Mouse (Mus musculus): ENCODE data around the gene Dhx40. TPM values are rescaled to one million over a fixed set of nuclear protein-coding genes. Genes with fewer than 3 reads are reported as not detected.

Gene Dhx40
- polyA plus RNA-seq, 1 experiment, result 30.2 TPM

- H3K4me3 ChIP-seq (ENCODE audit: control insufficient read depth, low read depth, low read length), result no peak overlapping the region
- no peaks in the 10 kb centered on the region for H3K27me3 ChIP-seq (ENCODE audit: control insufficient read depth, insufficient read depth, low read length)
- TF ChIP-seq CTCF (IDR thresholded peaks at IDR 0.05; ENCODE audit: control insufficient read depth, insufficient read depth, insufficient replicate concordance, low read depth, low read length) (no peak), POLR2A (IDR thresholded peaks at IDR 0.05; ENCODE audit: control insufficient read depth, low read depth, low read length) (no peak)
- H3K36me3 ChIP-seq (ENCODE audit: control insufficient read depth, insufficient read depth, low read length), result peaks cover 1% of the 10 kb centered on the region; the same call in 1 of the 2 replicates
- H3K4me1 ChIP-seq (ENCODE audit: control insufficient read depth, insufficient read depth, low read length), result no peaks in the 10 kb centered on the region; the same call in 1 of the 2 replicates
- no peak overlapping the region for H3K27ac ChIP-seq (ENCODE audit: control insufficient read depth, insufficient read depth, low read depth, low read length)
Measured at GRCm38 (mm10) chr11:86734993-86735392, 72.6 kb downstream of the Dhx40 start.

- no peak overlapping the region for H3K27ac ChIP-seq (ENCODE audit: control insufficient read depth, insufficient read depth, low read depth, low read length)
- no peaks in the 10 kb centered on the region; the same call in 1 of the 2 replicates for H3K4me1 ChIP-seq (ENCODE audit: control insufficient read depth, insufficient read depth, low read length)
- no peaks in the 10 kb centered on the region for H3K27me3 ChIP-seq (ENCODE audit: control insufficient read depth, insufficient read depth, low read length)
- no peak for TF ChIP-seq POLR2A (IDR thresholded peaks at IDR 0.05; ENCODE audit: control insufficient read depth, low read depth, low read length)
- no peak for TF ChIP-seq CTCF (IDR thresholded peaks at IDR 0.05; ENCODE audit: control insufficient read depth, insufficient read depth, insufficient replicate concordance, low read depth, low read length)
- H3K36me3 ChIP-seq (ENCODE audit: control insufficient read depth, insufficient read depth, low read length), result peaks cover 1% of the 10 kb centered on the region; the same call in 1 of the 2 replicates
- H3K4me3 ChIP-seq (ENCODE audit: control insufficient read depth, low read depth, low read length), result no peak overlapping the region
Measured at GRCm38 (mm10) chr11:86734241-86734939, 73.2 kb downstream of the Dhx40 start.

GRCm38 (mm10) chr11:86731443-86731842 is 76.1 kb downstream of the Dhx40 start:
- TF ChIP-seq CTCF (IDR thresholded peaks at IDR 0.05; ENCODE audit: control insufficient read depth, insufficient read depth, insufficient replicate concordance, low read depth, low read length) (no peak), POLR2A (IDR thresholded peaks at IDR 0.05; ENCODE audit: control insufficient read depth, low read depth, low read length) (no peak)
- peaks cover 1% of the 10 kb centered on the region; the same call in 1 of the 2 replicates for H3K36me3 ChIP-seq (ENCODE audit: control insufficient read depth, insufficient read depth, low read length)

GRCm38 (mm10) chr11:86725607-86726006 is 81.9 kb downstream of the Dhx40 start:
- H3K27ac ChIP-seq (ENCODE audit: control insufficient read depth, insufficient read depth, low read depth, low read length), result no peak overlapping the region
- H3K27me3 ChIP-seq (ENCODE audit: control insufficient read depth, insufficient read depth, low read length), result no peaks in the 10 kb centered on the region
- H3K36me3 ChIP-seq (ENCODE audit: control insufficient read depth, insufficient read depth, low read length), result peaks cover 2% of the 10 kb centered on the region

More at GRCm38 (mm10) chr11:86731443-86731842, 76.1 kb downstream of the Dhx40 start:
- H3K27ac ChIP-seq (ENCODE audit: control insufficient read depth, insufficient read depth, low read depth, low read length), result no peak overlapping the region
- no peaks in the 10 kb centered on the region for H3K4me1 ChIP-seq (ENCODE audit: control insufficient read depth, insufficient read depth, low read length)
- no peaks in the 10 kb centered on the region for H3K27me3 ChIP-seq (ENCODE audit: control insufficient read depth, insufficient read depth, low read length)
- no peak overlapping the region for H3K4me3 ChIP-seq (ENCODE audit: control insufficient read depth, low read depth, low read length)

GRCm38 (mm10) chr11:86724982-86725381 is 82.6 kb downstream of the Dhx40 start:
- TF ChIP-seq CTCF (IDR thresholded peaks at IDR 0.05; ENCODE audit: control insufficient read depth, insufficient read depth, insufficient replicate concordance, low read depth, low read length) (no peak), POLR2A (IDR thresholded peaks at IDR 0.05; ENCODE audit: control insufficient read depth, low read depth, low read length) (no peak)
- H3K36me3 ChIP-seq (ENCODE audit: control insufficient read depth, insufficient read depth, low read length), result peaks cover 2% of the 10 kb centered on the region
- no peaks in the 10 kb centered on the region for H3K4me1 ChIP-seq (ENCODE audit: control insufficient read depth, insufficient read depth, low read length)
- H3K27ac ChIP-seq (ENCODE audit: control insufficient read depth, insufficient read depth, low read depth, low read length), result no peak overlapping the region
- H3K4me3 ChIP-seq (ENCODE audit: control insufficient read depth, low read depth, low read length), result no peak overlapping the region
- no peaks in the 10 kb centered on the region for H3K27me3 ChIP-seq (ENCODE audit: control insufficient read depth, insufficient read depth, low read length)

More at GRCm38 (mm10) chr11:86725607-86726006, 81.9 kb downstream of the Dhx40 start:
- Histone ChIP-seq H3K4me1 (ENCODE audit: control insufficient read depth, insufficient read depth, low read length) (no peaks in the 10 kb centered on the region), H3K4me3 (ENCODE audit: control insufficient read depth, low read depth, low read length) (no peak overlapping the region)
- no peak for TF ChIP-seq CTCF (IDR thresholded peaks at IDR 0.05; ENCODE audit: control insufficient read depth, insufficient read depth, insufficient replicate concordance, low read depth, low read length)
- TF ChIP-seq POLR2A (IDR thresholded peaks at IDR 0.05; ENCODE audit: control insufficient read depth, low read depth, low read length), result no peak

- Histone ChIP-seq H3K36me3 (ENCODE audit: control insufficient read depth, insufficient read depth, low read length) (peaks cover 3% of the 10 kb centered on the region), H3K27ac (ENCODE audit: control insufficient read depth, insufficient read depth, low read depth, low read length) (no peak overlapping the region), H3K4me3 (ENCODE audit: control insufficient read depth, low read depth, low read length) (no peak overlapping the region), H3K4me1 (ENCODE audit: control insufficient read depth, insufficient read depth, low read length) (no peaks in the 10 kb centered on the region), H3K27me3 (ENCODE audit: control insufficient read depth, insufficient read depth, low read length) (no peaks in the 10 kb centered on the region)
- TF ChIP-seq CTCF (IDR thresholded peaks at IDR 0.05; ENCODE audit: control insufficient read depth, insufficient read depth, insufficient replicate concordance, low read depth, low read length) (no peak), POLR2A (IDR thresholded peaks at IDR 0.05; ENCODE audit: control insufficient read depth, low read depth, low read length) (no peak)
Measured at GRCm38 (mm10) chr11:86724004-86724403, 83.5 kb downstream of the Dhx40 start.

- no peak overlapping the region for H3K4me3 ChIP-seq (ENCODE audit: control insufficient read depth, low read depth, low read length)
- no peaks in the 10 kb centered on the region for H3K27me3 ChIP-seq (ENCODE audit: control insufficient read depth, insufficient read depth, low read length)
- no peak overlapping the region for H3K27ac ChIP-seq (ENCODE audit: control insufficient read depth, insufficient read depth, low read depth, low read length)
- no peaks in the 10 kb centered on the region for H3K4me1 ChIP-seq (ENCODE audit: control insufficient read depth, insufficient read depth, low read length)
- peaks cover 3% of the 10 kb centered on the region for H3K36me3 ChIP-seq (ENCODE audit: control insufficient read depth, insufficient read depth, low read length)
- no peak for TF ChIP-seq POLR2A (IDR thresholded peaks at IDR 0.05; ENCODE audit: control insufficient read depth, low read depth, low read length)
- TF ChIP-seq CTCF (IDR thresholded peaks at IDR 0.05; ENCODE audit: control insufficient read depth, insufficient read depth, insufficient replicate concordance, low read depth, low read length), result no peak
Measured at GRCm38 (mm10) chr11:86719390-86719789, 88.2 kb downstream of the Dhx40 start.

Other genes with a start within 250 kb of the Dhx40 start
- 19.0 and 19.2 TPM in 2 replicates for gene Vmp1, start 123.9 kb downstream of the Dhx40 start, polyA plus RNA-seq (2012; rRNA removed)
- 3.1 and 3.4 TPM in 2 replicates for gene Ptrh2, start 123.8 kb downstream of the Dhx40 start, polyA plus RNA-seq (2012; rRNA removed)
- 32.3 and 38.1 TPM in 2 replicates for gene Cltc, start 50.2 kb downstream of the Dhx40 start, polyA plus RNA-seq (2012; rRNA removed)
- 1.2 and 1.5 TPM in 2 replicates for gene Ypel2, start 186.0 kb upstream of the Dhx40 start, polyA plus RNA-seq (2012; rRNA removed)

Data from testis, adult 2 months (tissue).